Mouse (Mus musculus) intestine, embryonic 15.5 days (tissue): Measurements from ENCODE around the gene Ttll9. TPM values are rescaled to one million over a fixed set of nuclear protein-coding genes. Genes with fewer than 3 reads are reported as not detected.

Experiments used
- ATAC-seq: fragments of 200-750 bp; cut with Nextera tagmentation; 2 replicates; pipeline ENCODE4 v1.8.0; 2017; ENCODE audit warnings: moderate TSS enrichment, moderate library complexity
- H3K27ac ChIP-seq: fragments of 300-500 bp; sonication (generic); 2 replicates; pipeline ENCODE4 v1.5.1; 2015; ENCODE audit warnings: mild to moderate bottlenecking, inconsistent platforms
- H3K27me3 ChIP-seq: fragments of 300-500 bp; sonication (generic); replicated peaks from 2 replicates; pipeline ENCODE4 v1.6.1; 2015; ENCODE audit warnings: inconsistent platforms
- H3K36me3 ChIP-seq: fragments of 300-500 bp; sonication (generic); 2 replicates; pipeline ENCODE4 v1.6.1; 2015; ENCODE audit warnings: inconsistent platforms
- H3K4me1 ChIP-seq: fragments of 300-500 bp; sonication (generic); replicated peaks from 2 replicates; pipeline ENCODE4 v1.6.1; 2015; ENCODE audit warnings: inconsistent platforms
- H3K4me2 ChIP-seq: fragments of 300-500 bp; sonication (generic); replicated peaks from 2 replicates; pipeline ENCODE4 v1.6.1; 2015; ENCODE audit warnings: mild to moderate bottlenecking, inconsistent platforms
- H3K4me3 ChIP-seq: fragments of 300-500 bp; sonication (generic); replicated peaks from 2 replicates; pipeline ENCODE4 v1.5.1; 2015; ENCODE audit warnings: inconsistent platforms
- H3K9ac ChIP-seq: fragments of 300-500 bp; sonication (generic); 2 replicates; pipeline ENCODE4 v1.6.1; 2015; ENCODE audit warnings: inconsistent platforms
- H3K9me3 ChIP-seq: fragments of 300-500 bp; sonication (generic); 2 replicates; pipeline ENCODE4 v1.6.1; 2016; ENCODE audit warnings: inconsistent platforms
- WGBS: fragments of 180-500 bp; shearing (Covaris S2); methylation state at CpG from one replicate; pipeline ENCODE4 v1.1.7; 2015; 5-methylcytosine and 5-hydroxymethylcytosine counted together
- polyA plus RNA-seq: library from polyadenylated mRNA; unstranded; fragments of >200 nt; fragmentation: Nextera tagmentation; extraction: Ambion mirVana; gene quantifications from 2 replicates; pipeline ENCODE4 v1.2.1, GENCODE M21; 2015

Gene Ttll9
- polyA plus RNA-seq, 1 experiment from 2014 or later: 0.18 TPM

- Histone ChIP-seq H3K4me3 (no peak overlapping the region), H3K27me3 (peaks cover 89% of the 10 kb centered on the region), H3K4me1 (peaks cover 5% of the 10 kb centered on the region), H3K4me2 (no peak overlapping the region), H3K9me3 (no peaks in the 10 kb centered on the region), H3K27ac (no peak overlapping the region), H3K36me3 (no peaks in the 10 kb centered on the region), H3K9ac (no peak overlapping the region)
- ATAC-seq: no peak
- 58% methylated on average over 9 of the region's 9 CpGs for WGBS
Measured at GRCm38 (mm10) chr2:152944013-152944412, 18.3 kb upstream of the Ttll9 start.

DNA sequence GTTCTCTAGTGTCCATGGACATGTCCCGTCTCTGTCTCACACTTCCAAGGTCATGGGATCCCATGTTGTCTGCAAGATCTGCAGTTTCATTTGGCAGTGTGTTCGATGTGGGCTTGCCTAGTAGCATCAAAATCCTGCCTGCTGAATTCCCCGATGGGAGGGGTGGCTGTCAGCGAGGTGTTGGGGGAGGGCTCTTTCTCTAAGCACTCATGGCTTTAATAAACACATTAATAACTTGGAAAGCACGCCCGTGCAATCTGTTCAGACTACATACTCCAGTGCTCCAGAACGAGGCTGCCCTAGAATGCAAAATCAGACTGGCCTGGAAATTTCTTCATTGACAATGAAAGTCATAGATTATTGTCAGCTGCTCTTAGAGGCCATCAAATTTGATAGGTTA lies 15.2 kb upstream of the Ttll9 start:
- Histone ChIP-seq H3K27ac (no peak overlapping the region), H3K4me1 (peaks cover 14% of the 10 kb centered on the region), H3K4me3 (no peak overlapping the region), H3K27me3 (peaks cover 91% of the 10 kb centered on the region), H3K4me2 (no peak overlapping the region), H3K9me3 (no peaks in the 10 kb centered on the region), H3K9ac (no peak overlapping the region), H3K36me3 (no peaks in the 10 kb centered on the region)
- ATAC-seq: no peak
- WGBS: 47% methylated on average over 7 of the region's 7 CpGs

DNA sequence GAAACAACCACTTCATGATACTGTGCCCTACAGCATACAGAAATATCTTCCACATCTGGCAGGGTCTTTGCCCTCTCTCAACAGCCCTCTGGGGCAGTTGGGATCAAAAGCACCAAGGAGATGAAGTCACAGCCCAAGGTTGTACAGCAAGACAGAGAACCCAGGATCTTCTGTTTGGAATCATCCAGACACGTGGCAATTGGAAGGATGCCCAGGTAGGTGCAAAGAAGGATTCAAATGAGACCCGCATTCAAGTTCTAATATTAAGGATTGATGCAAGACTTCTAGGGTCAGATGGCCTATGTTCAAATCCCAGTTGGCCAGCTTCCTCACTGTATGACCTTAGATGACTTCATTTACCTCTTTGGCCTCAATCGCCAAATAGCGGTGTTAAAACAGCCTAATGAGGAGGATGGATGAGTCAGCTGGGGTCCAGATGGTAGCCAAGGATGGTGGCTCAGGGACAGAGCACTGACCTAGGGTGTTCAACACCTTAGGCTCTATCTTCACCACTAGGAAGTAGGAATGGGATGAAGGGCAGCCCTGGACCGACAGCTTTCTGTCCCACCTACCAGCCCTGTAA lies 13.8 kb upstream of the Ttll9 start:
- Histone ChIP-seq H3K4me1 (peaks cover 8% of the 10 kb centered on the region; the same call in 1 of the 2 replicates), H3K27ac (no peak overlapping the region), H3K4me2 (no peak overlapping the region), H3K4me3 (no peak overlapping the region), H3K9me3 (no peaks in the 10 kb centered on the region), H3K36me3 (no peaks in the 10 kb centered on the region), H3K27me3 (peaks cover 85% of the 10 kb centered on the region), H3K9ac (no peak overlapping the region)
- 84% methylated on average over 5 of the region's 5 CpGs for WGBS
- no peak for ATAC-seq

DNA sequence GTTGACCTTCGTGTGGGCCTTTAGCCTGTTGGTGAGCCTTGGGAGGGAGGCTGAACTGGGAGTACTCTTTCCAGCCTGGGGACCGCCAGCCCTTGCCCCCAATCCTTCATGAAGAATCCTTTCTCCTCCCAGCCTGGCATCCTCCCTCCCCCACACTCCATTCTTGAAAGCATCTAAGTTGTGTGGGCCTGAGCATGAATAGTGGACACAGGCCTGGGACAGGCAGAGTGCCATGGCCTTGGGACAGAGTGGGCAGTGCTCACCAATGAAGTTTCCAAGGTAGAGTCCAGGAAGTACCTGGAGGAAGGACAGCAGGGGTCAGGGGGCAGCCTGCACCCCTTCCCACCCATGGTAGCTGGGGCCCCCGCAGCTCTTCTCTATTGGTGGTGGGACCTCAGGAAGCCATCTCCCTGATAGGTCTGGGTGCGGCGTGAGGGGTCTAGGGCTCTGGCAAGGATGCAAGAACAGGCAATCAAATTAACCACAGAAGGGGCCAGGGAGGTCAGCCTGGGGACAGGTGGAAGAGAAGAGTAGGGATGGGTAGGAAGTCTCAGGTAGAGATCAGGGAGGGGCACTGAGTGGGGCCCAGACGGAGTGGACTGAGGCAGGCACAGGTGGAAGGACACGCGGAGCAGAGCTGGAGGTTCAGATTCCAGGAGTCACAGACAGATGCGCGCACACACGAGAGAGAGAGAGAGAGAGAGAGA lies 11.8 kb upstream of the Ttll9 start:
- no peaks in the 10 kb centered on the region for H3K36me3 ChIP-seq
- peak overlapping the region; percentile 98 for H3K4me2 ChIP-seq
- no peak overlapping the region for H3K9ac ChIP-seq
- no peaks in the 10 kb centered on the region for H3K9me3 ChIP-seq
- no peak for ATAC-seq
- no peak overlapping the region for H3K27ac ChIP-seq
- H3K27me3 ChIP-seq: peaks cover 74% of the 10 kb centered on the region
- H3K4me3 ChIP-seq: no peak overlapping the region; the same call in 1 of the 2 replicates
- H3K4me1 ChIP-seq: peaks cover 8% of the 10 kb centered on the region; the same call in 1 of the 2 replicates
- 32% methylated on average over 11 of the region's 11 CpGs for WGBS

- Histone ChIP-seq H3K27ac (no peak within 1 kb of the TSS), H3K9me3 (no peaks in the 10 kb centered on the region), H3K36me3 (no peaks in the 10 kb centered on the region), H3K9ac (peak within 1 kb of the TSS; percentile 54), H3K4me2 (peak within 1 kb of the TSS; percentile 98), H3K4me3 (peak within 1 kb of the TSS; percentile 58), H3K4me1 (peaks cover 8% of the 10 kb centered on the region; the same call in 1 of the 2 replicates), H3K27me3 (peaks cover 66% of the 10 kb centered on the region)
- ATAC-seq: peak; percentile 65
- WGBS: 2% methylated on average over 51 of the region's 54 CpGs
Measured at GRCm38 (mm10) chr2:152951065-152951849, 11.0 kb upstream of the Ttll9 start, which contains the start of gene Dusp15. TSS of gene Dusp15 (minus strand) at chr2:152951698.

DNA sequence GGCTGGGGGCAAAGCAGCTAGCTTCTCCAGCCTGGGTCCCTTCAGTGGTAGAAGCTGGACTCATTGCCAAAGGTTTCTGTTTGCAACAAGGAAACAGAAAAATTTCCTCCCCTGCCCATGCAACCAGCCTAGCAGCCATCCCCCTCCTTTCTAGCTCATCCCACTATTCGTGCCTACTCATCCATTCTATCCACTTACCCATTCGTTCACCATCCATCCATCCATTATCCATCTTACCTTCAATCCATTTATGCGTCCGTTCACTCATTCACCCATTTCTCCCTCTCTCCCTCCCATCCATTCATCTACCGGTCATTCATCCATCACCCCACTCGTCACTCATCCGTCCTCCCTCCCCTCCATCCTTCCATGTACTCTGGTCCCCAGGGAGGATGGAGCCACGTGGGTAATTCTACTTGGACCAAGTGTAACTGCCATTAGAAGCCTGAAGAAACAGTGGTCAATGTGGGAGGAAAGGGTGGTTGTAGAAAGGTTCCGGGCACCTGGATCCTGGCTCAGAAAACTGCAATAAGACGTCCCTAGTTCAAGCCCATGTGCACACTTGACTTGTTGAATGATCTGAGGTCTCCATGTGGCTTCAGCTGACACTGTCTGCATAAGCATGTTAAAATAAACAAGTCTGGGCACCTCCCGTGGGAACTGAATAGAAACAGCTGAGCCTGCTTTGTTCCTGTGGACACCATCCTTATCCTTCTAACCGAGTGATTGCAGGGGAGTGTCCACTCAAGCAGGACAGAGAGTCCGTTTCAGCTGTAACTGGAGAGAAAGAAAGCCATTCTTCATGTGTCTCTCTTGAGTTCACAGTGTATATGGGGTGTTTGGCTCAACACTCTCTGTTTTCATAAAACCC lies 10.2 kb upstream of the Ttll9 start:
- peak overlapping the region; percentile 54 for H3K9ac ChIP-seq
- peaks cover 60% of the 10 kb centered on the region for H3K27me3 ChIP-seq
- no peak for ATAC-seq
- H3K9me3 ChIP-seq: no peaks in the 10 kb centered on the region
- H3K4me3 ChIP-seq: peak overlapping the region; percentile 58
- peaks cover 8% of the 10 kb centered on the region; the same call in 1 of the 2 replicates for H3K4me1 ChIP-seq
- H3K36me3 ChIP-seq: no peaks in the 10 kb centered on the region
- WGBS: 22% methylated on average over 13 of the region's 13 CpGs
- H3K27ac ChIP-seq: no peak overlapping the region
- peak overlapping the region; percentile 98 for H3K4me2 ChIP-seq

DNA sequence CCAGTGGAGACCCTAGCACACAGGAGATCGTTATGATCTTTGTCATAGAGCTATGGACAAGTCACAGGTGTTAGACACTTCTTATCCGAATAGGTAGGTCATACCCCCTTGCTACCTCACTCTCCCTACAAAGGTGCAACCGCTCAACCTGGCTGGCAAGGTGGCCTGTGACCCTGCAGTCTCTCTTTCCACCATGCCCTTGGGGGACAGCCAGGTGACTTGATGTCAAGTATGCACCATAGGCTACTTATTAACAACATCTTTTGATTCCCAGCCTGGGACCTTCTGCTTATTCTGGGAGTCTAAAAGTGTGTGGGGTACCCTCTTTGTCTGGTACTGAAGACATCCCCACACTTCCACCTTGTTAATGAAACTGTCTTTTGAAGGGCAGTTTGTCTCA lies 4.2 kb upstream of the Ttll9 start:
- 66% methylated on average over 3 of the region's 3 CpGs for WGBS
- Histone ChIP-seq H3K9ac (no peak overlapping the region), H3K36me3 (no peaks in the 10 kb centered on the region), H3K27ac (no peak overlapping the region), H3K9me3 (no peaks in the 10 kb centered on the region), H3K4me1 (no peaks in the 10 kb centered on the region), H3K4me3 (no peak overlapping the region), H3K27me3 (peaks cover 9% of the 10 kb centered on the region), H3K4me2 (no peak overlapping the region)
- no peak for ATAC-seq

DNA sequence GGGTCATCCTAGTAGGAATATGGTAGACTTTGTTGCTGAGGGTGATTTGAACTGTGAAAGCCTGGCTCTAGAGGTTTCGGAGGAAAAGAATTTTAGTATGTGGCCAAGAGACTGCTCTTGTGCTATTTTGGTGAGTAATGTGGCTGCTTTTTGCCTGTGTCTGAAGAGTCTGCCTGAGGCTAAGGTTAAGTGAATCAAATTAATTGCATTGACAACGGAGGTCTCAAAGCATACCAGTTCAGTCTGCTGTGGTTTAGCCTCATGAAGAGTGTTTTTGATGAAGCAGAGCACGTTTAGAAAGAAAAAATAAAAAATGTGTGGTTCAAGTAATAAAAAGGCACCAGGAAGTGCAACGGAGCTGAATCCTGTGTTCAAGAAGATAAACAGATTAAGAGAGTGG lies 3.3 kb downstream of the Ttll9 start:
- WGBS: 62% methylated on average over 4 of the region's 4 CpGs
- no peak overlapping the region for H3K9ac ChIP-seq
- H3K27me3 ChIP-seq: no peaks in the 10 kb centered on the region
- no peak overlapping the region for H3K4me3 ChIP-seq
- no peaks in the 10 kb centered on the region for H3K9me3 ChIP-seq
- no peaks in the 10 kb centered on the region for H3K36me3 ChIP-seq
- no peak overlapping the region for H3K4me2 ChIP-seq
- ATAC-seq: no peak
- H3K27ac ChIP-seq: no peak overlapping the region
- no peaks in the 10 kb centered on the region for H3K4me1 ChIP-seq

- Histone ChIP-seq H3K27me3 (no peaks in the 10 kb centered on the region), H3K4me1 (no peaks in the 10 kb centered on the region), H3K36me3 (no peaks in the 10 kb centered on the region), H3K9me3 (no peaks in the 10 kb centered on the region), H3K27ac (no peak overlapping the region), H3K4me3 (no peak overlapping the region), H3K4me2 (no peak overlapping the region), H3K9ac (no peak overlapping the region)
- 59% methylated on average over 3 of the region's 3 CpGs for WGBS
- ATAC-seq: no peak
Measured at GRCm38 (mm10) chr2:152976991-152977390, 14.7 kb downstream of the Ttll9 start.

GRCm38 (mm10) chr2:152985582-152985981 lies 23.3 kb downstream of the Ttll9 start:
- Histone ChIP-seq H3K4me3 (no peak overlapping the region), H3K36me3 (no peaks in the 10 kb centered on the region), H3K4me1 (no peaks in the 10 kb centered on the region), H3K9me3 (no peaks in the 10 kb centered on the region), H3K27me3 (no peaks in the 10 kb centered on the region), H3K9ac (no peak overlapping the region), H3K27ac (no peak overlapping the region), H3K4me2 (no peak overlapping the region)
- no peak for ATAC-seq
- WGBS: 53% methylated on average over 1 of the region's 1 CpGs

- Histone ChIP-seq H3K36me3 (no peaks in the 10 kb centered on the region), H3K9me3 (no peaks in the 10 kb centered on the region), H3K4me2 (no peak overlapping the region), H3K27ac (no peak overlapping the region), H3K4me1 (no peaks in the 10 kb centered on the region), H3K27me3 (no peaks in the 10 kb centered on the region), H3K9ac (no peak overlapping the region), H3K4me3 (no peak overlapping the region)
- WGBS: 82% methylated on average over 9 of the region's 9 CpGs
- ATAC-seq: no peak
Measured at GRCm38 (mm10) chr2:152991529-152991928, 29.2 kb downstream of the Ttll9 start.

DNA sequence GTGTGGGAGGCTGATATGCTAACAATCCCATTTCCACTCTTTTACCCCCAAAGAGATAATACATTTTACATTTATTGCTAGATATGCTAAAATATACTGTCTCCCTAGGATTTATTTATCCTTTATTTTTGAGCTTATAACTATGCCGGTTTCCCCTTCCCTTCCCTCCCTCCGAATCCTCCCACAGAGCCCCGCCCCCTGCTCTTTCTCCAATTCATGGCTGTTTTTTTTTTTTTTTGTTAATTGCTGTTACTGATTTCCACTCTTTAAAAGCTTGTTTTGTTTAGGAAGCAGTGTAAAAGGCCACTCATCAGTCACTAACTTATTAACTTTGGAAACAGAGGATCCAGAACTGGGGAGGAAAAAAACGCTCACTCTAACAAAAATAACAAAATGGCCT lies 34.8 kb downstream of the Ttll9 start:
- no peak overlapping the region for H3K4me2 ChIP-seq
- H3K27me3 ChIP-seq: no peaks in the 10 kb centered on the region
- H3K36me3 ChIP-seq: no peaks in the 10 kb centered on the region
- H3K4me1 ChIP-seq: no peaks in the 10 kb centered on the region
- 56% methylated on average over 4 of the region's 4 CpGs for WGBS
- no peak overlapping the region for H3K4me3 ChIP-seq
- no peak overlapping the region for H3K9ac ChIP-seq
- no peak overlapping the region for H3K27ac ChIP-seq
- H3K9me3 ChIP-seq: no peaks in the 10 kb centered on the region
- ATAC-seq: no peak
